Mouse (Mus musculus) hindbrain, embryonic 16.5 days (tissue): ENCODE results near the gene Olfr114. TPM values are rescaled to one million over a fixed set of nuclear protein-coding genes. Genes with fewer than 3 reads are reported as not detected.

Experiments used
- polyA plus RNA-seq: library from polyadenylated mRNA; unstranded; fragments of >200 nt; fragmentation: Nextera tagmentation; extraction: Ambion mirVana; gene quantifications from 2 replicates; pipeline ENCODE4 v1.2.1, GENCODE M21; 2015

The Olfr114 gene
- polyA plus RNA-seq, 1 experiment from 2014 or later: not detected

Other genes starting within 250 kb of the Olfr114 start
- not detected in 2 replicates for gene Olfr104-ps, start 233.2 kb downstream of the Olfr114 start, polyA plus RNA-seq
- gene Olfr105-ps, start 213.7 kb downstream of the Olfr114 start, polyA plus RNA-seq: not detected in 2 replicates
- gene Olfr106-ps, start 202.3 kb downstream of the Olfr114 start, polyA plus RNA-seq: not detected in 2 replicates
- not detected in 2 replicates for gene Olfr107, start 193.5 kb downstream of the Olfr114 start, polyA plus RNA-seq
- gene Olfr108, start 147.3 kb downstream of the Olfr114 start, polyA plus RNA-seq: not detected in 2 replicates
- gene Olfr109, start 133.8 kb downstream of the Olfr114 start, polyA plus RNA-seq: not detected in 2 replicates
- gene H2-M2, start 109.2 kb downstream of the Olfr114 start, polyA plus RNA-seq: not detected in 2 replicates
- not detected in 2 replicates for gene Olfr110, start 100.3 kb downstream of the Olfr114 start, polyA plus RNA-seq
- gene Olfr111, start 84.7 kb downstream of the Olfr114 start, polyA plus RNA-seq: not detected in 2 replicates
- gene Olfr112, start 23.3 kb downstream of the Olfr114 start, polyA plus RNA-seq: not detected in 2 replicates
- gene Olfr113, start 15.1 kb downstream of the Olfr114 start, polyA plus RNA-seq: not detected in 2 replicates
- not detected in 2 replicates for gene Olfr115, start 34.4 kb upstream of the Olfr114 start, polyA plus RNA-seq
- gene Olfr116, start 34.5 kb upstream of the Olfr114 start, polyA plus RNA-seq: not detected in 2 replicates
- gene Olfr117, start 71.0 kb upstream of the Olfr114 start, polyA plus RNA-seq: not detected in 2 replicates
- gene Olfr118, start 74.2 kb upstream of the Olfr114 start, polyA plus RNA-seq: not detected in 2 replicates
- gene Olfr119, start 103.8 kb upstream of the Olfr114 start, polyA plus RNA-seq: not detected in 2 replicates
- not detected in 2 replicates for gene Olfr120, start 129.1 kb upstream of the Olfr114 start, polyA plus RNA-seq
- not detected in 2 replicates for gene Olfr121, start 156.1 kb upstream of the Olfr114 start, polyA plus RNA-seq
- gene Olfr122, start 175.9 kb upstream of the Olfr114 start, polyA plus RNA-seq: not detected in 2 replicates
- not detected in 2 replicates for gene Olfr123, start 200.8 kb upstream of the Olfr114 start, polyA plus RNA-seq
- gene Olfr124, start 207.1 kb upstream of the Olfr114 start, polyA plus RNA-seq: not detected in 2 replicates
- gene Olfr125, start 240.2 kb upstream of the Olfr114 start, polyA plus RNA-seq: not detected in 2 replicates